Mouse (Mus musculus) kidney, embryonic 15.5 days (tissue): ENCODE measurements around the gene Fam107b. TPM values are rescaled to one million over a fixed set of nuclear protein-coding genes. Genes with fewer than 3 reads are reported as not detected.
A peak's percentile ranks its signal among the peaks of the same experiment; 100 is the strongest.
"Not testable (repeated sequence)": the region's sequence is repeated elsewhere in the genome, so short reads cannot be mapped to it uniquely, and the experiment has no call there.

Experiments used
- ATAC-seq: fragments of 200-750 bp; cut with Nextera tagmentation; replicated peaks from 2 replicates; pipeline ENCODE4 v1.8.0; 2017; ENCODE audit warnings: moderate TSS enrichment; ENCODE audit not compliant: low FRiP score
- H3K27ac ChIP-seq: fragments of 300-500 bp; sonication (generic); 2 replicates; pipeline ENCODE4 v1.5.1; 2015; ENCODE audit warnings: mild to moderate bottlenecking, inconsistent platforms
- H3K27me3 ChIP-seq: fragments of 300-500 bp; sonication (generic); 2 replicates; pipeline ENCODE4 v1.6.1; 2015; ENCODE audit warnings: inconsistent platforms
- H3K36me3 ChIP-seq: fragments of 300-500 bp; sonication (generic); 2 replicates; pipeline ENCODE4 v1.6.1; 2015; ENCODE audit warnings: inconsistent platforms
- H3K4me1 ChIP-seq: fragments of 300-500 bp; sonication (generic); 2 replicates; pipeline ENCODE4 v1.6.1; 2015; ENCODE audit warnings: inconsistent platforms
- H3K4me2 ChIP-seq: fragments of 300-500 bp; sonication (generic); 2 replicates; pipeline ENCODE4 v1.6.1; 2015; ENCODE audit warnings: moderate library complexity, mild to moderate bottlenecking, inconsistent platforms
- H3K4me3 ChIP-seq: fragments of 300-500 bp; sonication (generic); replicated peaks from 2 replicates; pipeline ENCODE4 v1.5.1; 2015; ENCODE audit warnings: mild to moderate bottlenecking, inconsistent platforms
- H3K9ac ChIP-seq: fragments of 300-500 bp; sonication (generic); 2 replicates; pipeline ENCODE4 v1.6.1; 2015; ENCODE audit warnings: mild to moderate bottlenecking, inconsistent platforms
- H3K9me3 ChIP-seq: fragments of 300-500 bp; sonication (generic); replicated peaks from 2 replicates; pipeline ENCODE4 v1.6.1; 2016; ENCODE audit warnings: inconsistent platforms
- WGBS: fragments of 180-500 bp; shearing (Covaris S2); methylation state at CpG from one replicate; pipeline ENCODE4 v1.1.7; 2015; ENCODE audit warnings: mixed read lengths; 5-methylcytosine and 5-hydroxymethylcytosine counted together
- polyA plus RNA-seq: library from polyadenylated mRNA; unstranded; fragments of >200 nt; fragmentation: Nextera tagmentation; extraction: Ambion mirVana; gene quantifications from 2 replicates; pipeline ENCODE4 v1.2.1, GENCODE M21; 2015

The Fam107b gene
- polyA plus RNA-seq, 1 experiment from 2014 or later, result 59.9 TPM

DNA sequence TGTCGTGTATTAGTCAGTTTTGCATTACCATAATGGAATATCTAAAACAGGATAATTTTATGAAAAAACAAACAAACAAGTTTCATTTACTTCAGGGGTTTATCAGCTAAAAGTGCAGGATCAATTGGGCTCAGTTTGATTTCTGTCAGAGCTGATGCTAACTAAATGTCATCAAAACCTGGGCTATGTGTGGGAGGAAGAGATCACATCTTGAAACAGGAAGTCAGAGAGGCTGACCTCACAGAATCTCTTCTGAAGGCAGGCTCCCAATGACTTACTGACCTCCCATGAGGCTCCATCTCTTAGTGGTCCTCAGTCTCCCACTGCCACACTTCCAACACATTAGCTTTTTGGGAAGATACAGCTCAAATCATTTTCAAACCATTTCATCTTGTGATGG, 136.9 kb downstream of the Fam107b start:
- WGBS, result 97% methylated on average over 1 of the region's 1 CpGs
- Histone ChIP-seq H3K4me3 (no peak overlapping the region), H3K9me3 (no peaks in the 10 kb centered on the region), H3K27me3 (no peaks in the 10 kb centered on the region), H3K4me1 (peaks cover 21% of the 10 kb centered on the region), H3K4me2 (no peak overlapping the region), H3K9ac (no peak overlapping the region), H3K36me3 (no peaks in the 10 kb centered on the region), H3K27ac (no peak overlapping the region)
- no peak for ATAC-seq

DNA sequence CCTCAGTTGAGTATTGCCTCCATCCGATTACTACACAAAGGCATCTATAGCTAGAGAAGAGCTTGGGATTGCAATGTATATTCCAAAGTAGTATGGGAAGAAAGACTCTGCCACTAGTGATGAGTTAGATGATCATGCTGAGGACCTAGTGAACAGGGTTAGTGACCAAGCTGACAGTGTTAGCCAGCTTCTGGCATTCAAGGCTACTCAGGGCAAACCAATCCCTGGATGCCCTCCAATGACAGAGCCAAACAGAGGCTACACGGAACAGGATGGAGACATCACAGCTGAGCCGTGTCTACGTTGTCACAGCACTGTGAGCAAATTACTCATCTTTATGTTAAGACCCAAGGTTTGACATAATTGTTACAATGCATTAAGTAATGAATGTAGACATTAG, 138.3 kb downstream of the Fam107b start:
- Histone ChIP-seq H3K9me3 (no peaks in the 10 kb centered on the region), H3K4me3 (no peak overlapping the region), H3K27me3 (no peaks in the 10 kb centered on the region), H3K9ac (no peak overlapping the region), H3K4me2 (no peak overlapping the region), H3K4me1 (peaks cover 24% of the 10 kb centered on the region), H3K36me3 (no peaks in the 10 kb centered on the region), H3K27ac (no peak overlapping the region)
- WGBS, result 77% methylated on average over 4 of the region's 4 CpGs
- ATAC-seq, result no peak

GRCm38 (mm10) chr2:3709882-3710281, 139.6 kb downstream of the Fam107b start:
- WGBS, result 91% methylated on average over 2 of the region's 2 CpGs
- H3K9me3 ChIP-seq, result no peaks in the 10 kb centered on the region
- H3K4me1 ChIP-seq, result peaks cover 26% of the 10 kb centered on the region
- H3K27ac ChIP-seq, result no peak overlapping the region
- no peak overlapping the region for H3K4me2 ChIP-seq
- ATAC-seq, result no peak
- no peaks in the 10 kb centered on the region for H3K27me3 ChIP-seq
- H3K9ac ChIP-seq, result no peak overlapping the region
- no peaks in the 10 kb centered on the region for H3K36me3 ChIP-seq
- no peak overlapping the region for H3K4me3 ChIP-seq

DNA sequence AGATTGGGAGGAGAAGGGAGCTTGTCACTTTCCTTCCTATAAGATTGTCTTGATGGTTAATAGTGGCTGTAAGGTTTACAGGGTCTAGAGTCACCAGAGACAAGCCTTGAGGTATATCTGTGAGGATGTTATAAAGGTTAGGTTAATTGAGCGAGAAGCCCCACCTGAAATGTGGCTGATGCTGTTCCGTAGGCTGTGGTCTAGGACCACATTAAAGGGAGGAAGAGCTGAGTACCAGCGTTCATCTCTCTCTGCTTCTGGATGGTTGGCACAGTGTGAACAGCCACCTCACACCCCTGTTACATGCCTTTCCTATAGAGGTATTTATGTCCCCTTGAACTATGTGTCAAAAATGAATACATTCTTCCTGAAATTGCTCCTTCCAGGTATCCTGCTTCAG, 140.2 kb downstream of the Fam107b start:
- peaks cover 28% of the 10 kb centered on the region for H3K4me1 ChIP-seq
- no peaks in the 10 kb centered on the region for H3K36me3 ChIP-seq
- H3K27me3 ChIP-seq, result no peaks in the 10 kb centered on the region
- no peaks in the 10 kb centered on the region for H3K9me3 ChIP-seq
- no peak overlapping the region for H3K9ac ChIP-seq
- no peak overlapping the region for H3K4me2 ChIP-seq
- WGBS, result 88% methylated on average over 3 of the region's 3 CpGs
- no peak overlapping the region for H3K27ac ChIP-seq
- H3K4me3 ChIP-seq, result no peak overlapping the region
- no peak for ATAC-seq

- Histone ChIP-seq H3K4me1 (peaks cover 46% of the 10 kb centered on the region), H3K9ac (no peak overlapping the region), H3K4me2 (peak overlapping the region; percentile 80; the same call in 1 of the 2 replicates), H3K27ac (peak overlapping the region; percentile 67), H3K27me3 (no peaks in the 10 kb centered on the region), H3K4me3 (peak overlapping the region; percentile 82; the same call in 1 of the 2 replicates), H3K36me3 (no peaks in the 10 kb centered on the region), H3K9me3 (no peaks in the 10 kb centered on the region)
- 44% methylated on average over 3 of the region's 3 CpGs for WGBS
- ATAC-seq, result no peak
These were observed 142.2 kb downstream of the Fam107b start for GRCm38 (mm10) chr2:3712369-3713042.

DNA sequence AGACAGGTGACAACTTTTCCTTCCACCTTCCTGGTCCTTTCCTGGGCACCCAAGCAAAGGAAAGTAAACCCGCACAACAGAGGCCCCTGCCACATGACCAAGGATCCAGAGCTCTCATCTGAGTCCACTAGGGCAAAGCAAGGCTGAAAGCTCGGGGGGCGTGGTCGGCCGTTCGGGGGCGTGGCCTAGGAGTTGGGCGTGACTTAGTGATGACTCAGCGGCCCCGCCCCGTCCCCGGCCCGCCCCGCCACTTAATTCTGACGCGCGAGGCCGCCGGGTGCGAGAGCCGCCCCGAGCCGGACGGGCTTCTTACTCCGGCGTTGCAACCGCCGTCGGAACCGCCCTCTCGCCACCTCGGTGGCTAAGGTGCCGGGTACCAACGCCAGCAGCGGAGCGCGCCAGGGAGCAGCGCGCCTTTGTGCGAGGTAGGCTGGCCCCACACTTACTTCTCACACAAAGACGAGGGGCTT, 143.0 kb downstream of the Fam107b start:
- WGBS, result under 1% methylated on average over 41 of the region's 41 CpGs
- peak overlapping the region; percentile 82 for H3K4me3 ChIP-seq

DNA sequence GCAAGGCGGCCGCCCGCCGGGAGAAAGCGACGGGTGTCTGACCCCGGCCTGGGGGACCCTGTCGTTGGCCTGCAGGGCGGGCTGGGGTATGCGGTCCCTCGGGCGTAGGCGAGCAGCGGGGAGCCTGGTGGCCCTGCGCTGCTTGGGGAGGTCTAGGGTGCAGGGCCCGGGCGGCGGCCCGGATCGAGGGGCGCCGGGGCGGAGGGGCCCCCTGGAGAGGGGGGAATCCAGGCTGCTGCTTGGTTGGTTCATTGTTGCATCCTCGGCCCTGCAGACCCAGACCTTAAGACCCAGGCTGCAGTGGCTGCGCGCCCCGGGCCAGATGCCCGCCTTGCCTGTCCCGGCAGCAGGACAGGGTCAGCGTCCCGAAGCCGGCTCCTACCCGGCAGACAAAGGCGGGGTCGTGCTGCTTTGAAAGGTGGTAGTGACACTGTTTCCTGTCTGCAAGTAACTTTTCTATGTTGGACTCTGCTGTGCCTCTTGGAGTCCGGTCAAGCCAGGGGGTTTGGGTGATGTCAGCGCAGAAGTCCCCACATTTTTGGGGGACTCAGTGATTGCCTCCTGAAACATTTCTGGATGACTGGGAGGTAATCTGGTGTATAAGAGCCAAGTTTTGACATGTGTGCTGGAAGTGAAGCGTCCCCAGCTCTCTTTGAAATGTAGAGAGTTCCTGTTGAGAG, 143.5 kb downstream of the Fam107b start:
- Histone ChIP-seq H3K9me3 (no peaks in the 10 kb centered on the region), H3K4me2 (peak overlapping the region; percentile 80), H3K4me1 (peaks cover 49% of the 10 kb centered on the region), H3K27me3 (no peaks in the 10 kb centered on the region), H3K27ac (peak overlapping the region; percentile 81), H3K9ac (peak overlapping the region; percentile 97), H3K4me3 (peak overlapping the region; percentile 82), H3K36me3 (no peaks in the 10 kb centered on the region)
- ATAC-seq, result peak; percentile 71; the same call in 1 of the 2 replicates
- 2% methylated on average over 38 of the region's 38 CpGs for WGBS

More for the DNA sequence above, 143.0 kb downstream of the Fam107b start:
- Histone ChIP-seq H3K4me2 (peak overlapping the region; percentile 80), H3K27me3 (no peaks in the 10 kb centered on the region), H3K36me3 (no peaks in the 10 kb centered on the region), H3K9ac (peak overlapping the region; percentile 97), H3K27ac (peak overlapping the region; percentile 81), H3K9me3 (no peaks in the 10 kb centered on the region), H3K4me1 (peaks cover 49% of the 10 kb centered on the region)
- peak; percentile 94 for ATAC-seq

DNA sequence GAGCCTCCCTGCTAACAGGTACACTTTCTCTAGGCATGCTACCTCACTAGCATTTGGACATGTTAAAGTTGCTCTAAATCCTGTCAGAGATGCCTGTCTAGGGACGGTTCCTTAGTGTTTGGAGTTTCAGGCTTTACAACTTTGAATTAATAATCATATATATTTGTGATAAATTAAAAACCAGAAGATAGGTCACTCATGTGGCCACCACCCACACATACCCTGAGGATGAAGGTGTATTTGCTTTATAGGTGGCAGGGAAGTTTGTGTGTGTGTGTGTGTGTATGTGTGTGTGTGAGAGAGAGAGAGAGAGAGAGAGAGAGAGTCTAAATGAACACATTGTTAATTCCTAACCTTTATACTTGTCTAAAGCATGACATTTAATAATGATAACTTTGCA, 144.2 kb downstream of the Fam107b start:
- peaks cover 49% of the 10 kb centered on the region for H3K4me1 ChIP-seq
- H3K27ac ChIP-seq, result no peak overlapping the region
- H3K27me3 ChIP-seq, result no peaks in the 10 kb centered on the region
- no peaks in the 10 kb centered on the region for H3K36me3 ChIP-seq
- peak overlapping the region; percentile 82 for H3K4me3 ChIP-seq
- ATAC-seq, result no peak
- peak overlapping the region; percentile 97 for H3K9ac ChIP-seq
- no peaks in the 10 kb centered on the region for H3K9me3 ChIP-seq
- WGBS, result 28% methylated on average over 1 of the region's 1 CpGs
- H3K4me2 ChIP-seq, result peak overlapping the region; percentile 80

GRCm38 (mm10) chr2:3715424-3715823, 145.1 kb downstream of the Fam107b start:
- H3K27me3 ChIP-seq, result no peaks in the 10 kb centered on the region
- H3K4me3 ChIP-seq, result peak overlapping the region; percentile 22
- H3K27ac ChIP-seq, result no peak overlapping the region
- peak overlapping the region; percentile 11; the same call in 1 of the 2 replicates for H3K9ac ChIP-seq
- peaks cover 53% of the 10 kb centered on the region for H3K4me1 ChIP-seq
- peak overlapping the region; percentile 80 for H3K4me2 ChIP-seq
- no peaks in the 10 kb centered on the region for H3K36me3 ChIP-seq
- WGBS, result 55% methylated on average over 3 of the region's 3 CpGs
- no peak for ATAC-seq
- H3K9me3 ChIP-seq, result no peaks in the 10 kb centered on the region

DNA sequence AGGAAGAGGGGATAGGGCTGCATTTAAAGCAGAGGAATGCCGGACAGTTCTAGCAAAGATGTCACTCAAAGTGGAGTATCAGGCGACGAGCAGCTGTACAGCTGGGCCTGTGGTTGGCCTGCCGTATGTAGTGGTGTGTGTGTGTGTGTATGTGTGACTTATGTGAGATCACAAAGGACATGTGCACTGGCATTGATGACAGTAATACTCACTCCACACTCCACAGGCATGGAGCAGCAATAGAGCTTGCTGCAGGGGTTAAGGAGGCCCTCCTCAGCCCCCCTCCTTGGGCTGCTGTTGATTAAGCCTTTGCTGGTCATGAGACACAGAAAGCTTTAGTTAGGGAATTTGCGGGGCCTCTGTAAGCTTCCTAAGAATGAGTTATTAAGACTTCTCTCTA, 147.0 kb downstream of the Fam107b start:
- Histone ChIP-seq H3K4me3 (no peak overlapping the region), H3K36me3 (no peaks in the 10 kb centered on the region), H3K4me1 (peaks cover 48% of the 10 kb centered on the region), H3K9me3 (no peaks in the 10 kb centered on the region), H3K27me3 (no peaks in the 10 kb centered on the region), H3K27ac (no peak overlapping the region), H3K9ac (no peak overlapping the region), H3K4me2 (peak overlapping the region; percentile 80; the same call in 1 of the 2 replicates)
- ATAC-seq, result no peak
- 64% methylated on average over 5 of the region's 5 CpGs for WGBS

GRCm38 (mm10) chr2:3717847-3718246, 147.6 kb downstream of the Fam107b start:
- H3K4me3 ChIP-seq, result no peak overlapping the region
- no peak overlapping the region for H3K27ac ChIP-seq
- no peak for ATAC-seq
- H3K9ac ChIP-seq, result no peak overlapping the region
- WGBS, result 70% methylated on average over 4 of the region's 4 CpGs
- H3K36me3 ChIP-seq, result no peaks in the 10 kb centered on the region
- no peaks in the 10 kb centered on the region for H3K9me3 ChIP-seq
- no peaks in the 10 kb centered on the region for H3K27me3 ChIP-seq
- H3K4me1 ChIP-seq, result peaks cover 42% of the 10 kb centered on the region
- H3K4me2 ChIP-seq, result no peak overlapping the region

GRCm38 (mm10) chr2:3719436-3720121, 149.3 kb downstream of the Fam107b start:
- H3K4me2 ChIP-seq, H3K27ac ChIP-seq, H3K27me3 ChIP-seq, H3K4me3 ChIP-seq, H3K9me3 ChIP-seq, H3K36me3 ChIP-seq, H3K9ac ChIP-seq, ATAC-seq: not testable (repeated sequence)
- 78% methylated on average over 5 of the region's 5 CpGs for WGBS
- peaks cover 32% of the 10 kb centered on the region for H3K4me1 ChIP-seq
